9 mouse cellular contexts compared by ENCODE assay signal in genomic region chr1:74749301-74749700, GRCm38 (mm10). TPM values are rescaled to one million over a fixed set of nuclear protein-coding genes. Genes with fewer than 3 reads are reported as not detected.
DNase-seq lines count a peak whose midpoint lies in the region; ATAC-seq and TF ChIP-seq lines count a peak whose summit lies in the region.
"Had no signal": no experiment of that assay in that cellular context is flagged by ENCODE, and none has a peak within 500 bp of the region (broad histone marks: within the 10 kb centered on the region; RNA-seq: fewer than 3 reads in every experiment).

No protein-coding gene starts in this region.

- H3K4me3 ChIP-seq in liver, embryonic 12.5 days, result no peak overlapping the region
- no peak overlapping the region for H3K4me3 ChIP-seq in liver, embryonic 11.5 days (ENCODE audit: low read depth, low read length)
- H3K4me3 ChIP-seq in kidney, adult 2 months (ENCODE audit: insufficient read depth, low read depth, low read length), result peak overlapping the region; percentile 23; the same call in 1 of the 2 replicates

- peaks cover 35% of the 10 kb centered on the region for H3K27me3 ChIP-seq in liver, embryonic 12.5 days (replicated peaks)
- H3K27me3 ChIP-seq in liver, embryonic 11.5 days (replicated peaks; ENCODE audit: control insufficient read depth, insufficient read depth, low read length), result peaks cover 15% of the 10 kb centered on the region
- H3K27me3 ChIP-seq in kidney, adult 2 months (replicated peaks; ENCODE audit: control insufficient read depth, insufficient read depth, low read length), result no peaks in the 10 kb centered on the region

- TF ChIP-seq CTCF in kidney, adult 2 months (conservative IDR thresholded peaks at IDR 0.05; ENCODE audit: insufficient read depth, insufficient read length, low read depth, low read length), result no peak

- no peak overlapping the region for H3K9ac ChIP-seq in liver, embryonic 12.5 days
- H3K9ac ChIP-seq in liver, embryonic 11.5 days (ENCODE audit: low read depth, low read length), result no peak overlapping the region
- H3K9ac ChIP-seq: liver, embryonic 13.5 days had no signal

- TF ChIP-seq POLR2A in kidney, adult 2 months (IDR thresholded peaks at IDR 0.05; ENCODE audit: low read depth, low read length), result peak; percentile 17

- DNase-seq in liver, embryonic 11.5 days (ENCODE audit: low spot score), result no peak
- peak; percentile 79 for DNase-seq in gastrocnemius, postnatal 25 days
- DNase-seq in kidney, adult 2 months, result peak; percentile 88
- DNase-seq in mesoderm, embryonic 11.5 days (ENCODE audit: low read depth, low spot score), result peak; percentile 38
- no peak for DNase-seq in thymus, postnatal 4 days
- no peak for DNase-seq in thymus, postnatal 25 days
- DNase-seq in spleen, postnatal 4 days (ENCODE audit: low spot score in 2 of 2), result no peak

- H3K4me1 ChIP-seq in liver, embryonic 12.5 days, result 0 out of 2 replicates have a peak, but pooled peaks cover 3% of the 10 kb centered on the region
- no peaks in the 10 kb centered on the region for H3K4me1 ChIP-seq in liver, embryonic 11.5 days (replicated peaks; ENCODE audit: control insufficient read depth, insufficient read depth, low read length)
- peaks cover 28% of the 10 kb centered on the region for H3K4me1 ChIP-seq in kidney, adult 2 months (ENCODE audit: control insufficient read depth, insufficient read depth, low read length)

- no peaks in the 10 kb centered on the region for H3K36me3 ChIP-seq in liver, embryonic 12.5 days
- H3K36me3 ChIP-seq in liver, embryonic 11.5 days (ENCODE audit: control insufficient read depth, insufficient read depth, low read length), result no peaks in the 10 kb centered on the region
- H3K36me3 ChIP-seq in kidney, adult 2 months (ENCODE audit: control insufficient read depth, insufficient read depth, low read length), result no peaks in the 10 kb centered on the region
- H3K36me3 ChIP-seq: liver, embryonic 13.5 days had no signal

- H3K4me2 ChIP-seq in liver, embryonic 12.5 days, result peak overlapping the region; percentile 58; the same call in 1 of the 2 replicates
- no peak overlapping the region; the same call in 1 of the 2 replicates for H3K4me2 ChIP-seq in liver, embryonic 11.5 days

- no peak overlapping the region for H3K27ac ChIP-seq in liver, embryonic 12.5 days
- H3K27ac ChIP-seq in liver, embryonic 11.5 days (ENCODE audit: low read depth, low read length), result no peak overlapping the region
- H3K27ac ChIP-seq in kidney, adult 2 months (ENCODE audit: insufficient read depth, low read depth, low read length), result peak overlapping the region; percentile 97
- H3K27ac ChIP-seq: liver, embryonic 13.5 days had no signal

- 46% methylated on average over 7 of the region's 7 CpGs for WGBS in liver, embryonic 12.5 days (ENCODE audit: insufficient replicate concordance)
- WGBS in liver, embryonic 11.5 days, result 64% methylated on average over 7 of the region's 7 CpGs
- 22% methylated on average over 7 of the region's 7 CpGs for WGBS in kidney, adult 2 months

- no peaks in the 10 kb centered on the region for H3K9me3 ChIP-seq in liver, embryonic 12.5 days (replicated peaks)
- no peaks in the 10 kb centered on the region for H3K9me3 ChIP-seq in liver, embryonic 11.5 days (ENCODE audit: control insufficient read depth, low read length)
- H3K9me3 ChIP-seq: liver, embryonic 13.5 days had no signal

- no peak for ATAC-seq in liver, embryonic 12.5 days
- no peak for ATAC-seq in liver, embryonic 11.5 days (replicated peaks; ENCODE audit: low FRiP score)

RNA-seq across cellular contexts. Expression of gene Prkag3, which starts 0.3 kb away (rescaled TPM):
- polyA plus RNA-seq in liver, embryonic 12.5 days (2016; fragmentation: Nextera tagmentation; extraction: Ambion mirVana), result 0.13 TPM in 1 of 2 replicates, not detected in the other
- polyA plus RNA-seq in liver, embryonic 11.5 days (2014; fragmentation: Nextera tagmentation; extraction: Ambion mirVana), result not detected in 2 replicates
- total RNA-seq in gastrocnemius, postnatal 25 days (2021), result 10 to 100 TPM; 54.4 to 93.4 TPM
- 2.9 TPM in 2 replicates for polyA plus RNA-seq in kidney, adult 2 months (2012; rRNA removed)

RNA-seq across cellular contexts. Expression of gene Wnt6, which starts 22.4 kb away (rescaled TPM):
- polyA plus RNA-seq in liver, embryonic 12.5 days (2016; fragmentation: Nextera tagmentation; extraction: Ambion mirVana), result 0.13 and 0.86 TPM in 2 replicates
- polyA plus RNA-seq in liver, embryonic 11.5 days (2014; fragmentation: Nextera tagmentation; extraction: Ambion mirVana), result 1.5 and 2.4 TPM in 2 replicates
- total RNA-seq in gastrocnemius, postnatal 25 days (2021), result under 1 TPM; 0.46 TPM
- 0.27 and 0.48 TPM in 2 replicates for polyA plus RNA-seq in kidney, adult 2 months (2012; rRNA removed)

RNA-seq across cellular contexts. Expression of gene Cyp27a1, which starts 35.9 kb away (rescaled TPM):
- polyA plus RNA-seq in liver, embryonic 12.5 days (2016; fragmentation: Nextera tagmentation; extraction: Ambion mirVana), result 2.3 and 2.8 TPM in 2 replicates
- polyA plus RNA-seq in liver, embryonic 11.5 days (2014; fragmentation: Nextera tagmentation; extraction: Ambion mirVana), result 2.7 and 4.0 TPM in 2 replicates
- 10 to 100 TPM; 32.4 to 36.4 TPM for total RNA-seq in gastrocnemius, postnatal 25 days (2021)
- 31.7 and 34.6 TPM in 2 replicates for polyA plus RNA-seq in kidney, adult 2 months (2012; rRNA removed)

RNA-seq across cellular contexts. Expression of gene Wnt10a, which starts 42.0 kb away (rescaled TPM):
- not detected in 2 replicates for polyA plus RNA-seq in liver, embryonic 12.5 days (2016; fragmentation: Nextera tagmentation; extraction: Ambion mirVana)
- 0.10 and 0.22 TPM in 2 replicates for polyA plus RNA-seq in liver, embryonic 11.5 days (2014; fragmentation: Nextera tagmentation; extraction: Ambion mirVana)
- not detected for total RNA-seq in gastrocnemius, postnatal 25 days (2021)
- 1.2 TPM in 2 replicates for polyA plus RNA-seq in kidney, adult 2 months (2012; rRNA removed)
- polyA plus RNA-seq: liver, embryonic 13.5 days had no signal

Comparison
In these comparisons a context has a peak if more than half of its experiments do, and no peak if none do; other contexts are left out.
1. DNase-seq: peak in gastrocnemius, postnatal 25 days (single experiment), kidney, adult 2 months (single experiment) and mesoderm, embryonic 11.5 days (single experiment); none in liver, embryonic 11.5 days (single experiment), thymus, postnatal 4 days (single experiment), thymus, postnatal 25 days (single experiment) and spleen, postnatal 4 days (0 of 2).